Mouse (Mus musculus): ENCODE results near the gene Fam8a1. TPM values are rescaled to one million over a fixed set of nuclear protein-coding genes. Genes with fewer than 3 reads are reported as not detected.

Gene Fam8a1
- polyA plus RNA-seq, 1 experiment from 2014 or later: 22.9 TPM

GRCm38 (mm10) chr13:46644175-46644574 is 25.1 kb upstream of the Fam8a1 start:
- H3K4me3 ChIP-seq: no peak overlapping the region
- 95% methylated on average over 6 of the region's 6 CpGs for WGBS
- no peak overlapping the region for H3K4me2 ChIP-seq (replicated peaks)
- H3K9me3 ChIP-seq (replicated peaks): peaks cover 6% of the 10 kb centered on the region
- no peak overlapping the region for H3K9ac ChIP-seq
- H3K4me1 ChIP-seq: no peaks in the 10 kb centered on the region
- no peaks in the 10 kb centered on the region for H3K27me3 ChIP-seq
- no peak overlapping the region for H3K27ac ChIP-seq
- ATAC-seq (ENCODE audit: low FRiP score): no peak
- H3K36me3 ChIP-seq: no peaks in the 10 kb centered on the region

DNA sequence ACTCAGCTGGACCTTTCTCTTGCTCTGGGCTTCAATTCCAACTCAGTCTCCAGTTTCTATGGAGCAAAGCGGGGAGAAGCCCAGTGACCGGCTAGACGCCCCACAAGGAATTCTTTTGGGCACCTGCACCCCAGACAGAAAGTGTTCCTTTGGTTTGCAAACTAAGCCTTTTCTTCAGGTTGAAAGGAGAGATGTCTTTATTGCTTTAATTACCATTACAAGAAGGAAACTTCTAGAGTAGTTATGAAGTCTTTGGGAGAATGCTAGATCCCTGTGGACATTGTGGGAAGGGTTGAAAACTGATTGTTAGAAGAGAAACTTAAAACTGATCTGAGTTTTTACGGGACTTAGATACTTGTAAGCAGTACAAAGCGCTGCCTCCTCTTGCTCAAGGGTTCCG is 23.8 kb upstream of the Fam8a1 start:
- Histone ChIP-seq H3K4me1 (no peaks in the 10 kb centered on the region), H3K27me3 (no peaks in the 10 kb centered on the region), H3K36me3 (no peaks in the 10 kb centered on the region), H3K27ac (no peak overlapping the region), H3K4me3 (no peak overlapping the region), H3K4me2 (replicated peaks) (no peak overlapping the region), H3K9ac (no peak overlapping the region), H3K9me3 (replicated peaks) (peaks cover 6% of the 10 kb centered on the region)
- ATAC-seq (ENCODE audit: low FRiP score): no peak
- 74% methylated on average over 6 of the region's 6 CpGs for WGBS

DNA sequence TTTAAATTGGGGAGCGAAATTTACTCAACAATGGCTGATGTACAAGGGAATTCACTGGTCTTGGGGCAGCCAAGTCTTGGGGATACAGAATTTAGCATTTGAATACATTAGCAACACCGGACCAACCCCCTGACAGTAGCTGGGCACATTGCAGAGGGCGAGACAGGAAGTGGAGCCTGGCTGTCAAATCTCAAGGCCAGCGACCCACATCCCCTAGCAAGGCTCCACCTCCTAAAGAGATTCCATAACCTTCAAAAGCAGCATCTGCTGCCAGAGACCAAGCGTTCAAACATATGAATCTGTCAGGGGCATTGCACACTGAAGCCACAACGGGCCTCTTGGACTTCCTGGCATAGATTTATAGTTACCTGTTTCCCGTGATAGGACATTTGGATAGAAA is 17.5 kb upstream of the Fam8a1 start:
- H3K27ac ChIP-seq: no peak overlapping the region
- H3K9me3 ChIP-seq (replicated peaks): no peaks in the 10 kb centered on the region
- no peak for ATAC-seq (ENCODE audit: low FRiP score)
- no peak overlapping the region for H3K9ac ChIP-seq
- no peak overlapping the region for H3K4me2 ChIP-seq (replicated peaks)
- no peaks in the 10 kb centered on the region for H3K36me3 ChIP-seq
- H3K4me1 ChIP-seq: no peaks in the 10 kb centered on the region
- H3K27me3 ChIP-seq: no peaks in the 10 kb centered on the region
- WGBS: 86% methylated on average over 7 of the region's 7 CpGs
- no peak overlapping the region for H3K4me3 ChIP-seq

DNA sequence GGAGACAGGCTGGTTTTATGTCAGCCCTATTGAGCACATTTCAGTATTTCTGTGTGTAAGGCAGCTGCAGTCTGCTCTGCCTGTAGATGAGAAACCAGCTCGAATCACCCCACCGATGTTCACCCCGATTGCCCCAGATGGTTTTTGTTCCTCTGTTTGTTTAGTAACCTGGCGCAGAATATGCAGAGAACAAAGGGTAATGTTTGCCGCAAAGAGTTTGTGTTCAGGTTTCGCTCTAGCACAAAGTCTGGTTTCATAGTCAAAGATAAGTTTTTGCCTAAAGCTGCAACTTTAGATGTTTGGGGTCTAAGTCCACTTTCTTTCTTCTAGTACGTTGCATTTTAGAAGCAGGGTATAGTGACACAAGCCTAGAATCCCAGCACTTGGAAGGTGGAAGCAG is 16.7 kb upstream of the Fam8a1 start:
- no peak overlapping the region for H3K9ac ChIP-seq
- 88% methylated on average over 7 of the region's 7 CpGs for WGBS
- H3K27ac ChIP-seq: no peak overlapping the region
- H3K9me3 ChIP-seq (replicated peaks): no peaks in the 10 kb centered on the region
- no peak overlapping the region for H3K4me2 ChIP-seq (replicated peaks)
- H3K4me3 ChIP-seq: no peak overlapping the region
- H3K4me1 ChIP-seq: no peaks in the 10 kb centered on the region
- no peaks in the 10 kb centered on the region for H3K36me3 ChIP-seq
- H3K27me3 ChIP-seq: no peaks in the 10 kb centered on the region
- ATAC-seq (ENCODE audit: low FRiP score): no peak

DNA sequence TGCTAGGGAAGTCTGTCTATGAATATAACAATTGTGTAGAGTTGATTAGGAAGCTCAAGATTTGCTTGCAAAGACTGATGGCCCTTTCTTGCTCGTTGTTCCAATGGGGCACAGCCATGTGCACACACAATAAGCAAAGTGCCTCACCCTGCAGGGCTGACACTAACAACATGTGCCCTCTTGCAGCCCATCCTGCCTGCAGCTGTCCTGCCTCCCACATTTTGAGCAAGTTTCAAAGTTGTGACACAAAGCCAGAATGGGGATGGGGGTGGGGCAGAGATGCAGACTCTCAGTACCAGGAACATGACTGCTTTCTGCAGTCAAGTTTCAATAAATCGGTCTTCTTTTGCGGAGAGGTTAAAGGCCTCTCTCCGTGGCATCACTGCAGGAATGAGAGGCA is 15.7 kb upstream of the Fam8a1 start:
- H3K36me3 ChIP-seq: no peaks in the 10 kb centered on the region
- no peak overlapping the region for H3K9ac ChIP-seq
- no peak overlapping the region for H3K27ac ChIP-seq
- no peak for ATAC-seq (ENCODE audit: low FRiP score)
- no peaks in the 10 kb centered on the region for H3K27me3 ChIP-seq
- H3K4me3 ChIP-seq: no peak overlapping the region
- 63% methylated on average over 4 of the region's 4 CpGs for WGBS
- H3K4me1 ChIP-seq: no peaks in the 10 kb centered on the region
- H3K4me2 ChIP-seq (replicated peaks): no peak overlapping the region
- no peaks in the 10 kb centered on the region for H3K9me3 ChIP-seq (replicated peaks)

DNA sequence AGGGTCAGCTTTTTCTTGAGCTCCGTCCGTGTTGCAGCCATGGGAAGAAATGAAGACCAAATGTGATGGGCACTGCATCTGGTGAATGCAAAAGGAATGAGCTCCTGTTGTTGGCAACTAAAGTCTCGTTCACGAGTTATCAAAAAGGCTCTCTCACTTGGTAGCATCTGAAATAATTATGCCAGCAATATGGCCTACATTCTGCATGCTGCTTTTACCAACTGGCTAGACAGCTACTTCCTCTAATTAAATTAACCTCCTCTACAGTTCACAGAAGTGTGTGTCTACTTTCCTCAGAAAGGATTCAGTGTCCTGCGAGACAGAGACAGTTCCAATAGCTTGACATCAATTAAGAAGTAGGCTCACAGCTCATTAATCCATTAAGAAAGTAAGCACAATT is 14.8 kb upstream of the Fam8a1 start:
- Histone ChIP-seq H3K27me3 (no peaks in the 10 kb centered on the region), H3K36me3 (no peaks in the 10 kb centered on the region), H3K4me1 (no peaks in the 10 kb centered on the region), H3K9ac (no peak overlapping the region), H3K4me3 (no peak overlapping the region), H3K4me2 (replicated peaks) (no peak overlapping the region), H3K9me3 (replicated peaks) (no peaks in the 10 kb centered on the region), H3K27ac (no peak overlapping the region)
- 83% methylated on average over 5 of the region's 5 CpGs for WGBS
- no peak for ATAC-seq (ENCODE audit: low FRiP score)

DNA sequence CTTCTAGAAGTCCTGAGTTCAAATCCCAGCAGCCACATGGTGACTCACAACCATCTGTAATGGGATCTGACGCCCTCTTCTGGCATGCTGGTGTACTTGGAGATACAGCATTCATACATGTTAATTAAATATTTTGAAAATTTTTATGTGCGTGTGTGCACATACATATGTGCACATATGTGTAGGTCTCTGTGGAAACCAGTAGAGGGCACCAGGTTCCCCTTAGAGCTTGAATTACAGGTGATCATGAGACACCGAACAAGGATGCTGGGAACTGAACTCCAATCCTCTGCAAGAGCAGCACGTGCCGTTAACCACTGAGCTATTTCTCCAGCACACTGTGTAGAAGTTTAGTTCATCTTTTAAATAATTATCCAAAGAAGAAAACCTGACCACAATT is 10.1 kb upstream of the Fam8a1 start:
- Histone ChIP-seq H3K9me3 (replicated peaks) (no peaks in the 10 kb centered on the region), H3K27ac (no peak overlapping the region), H3K4me2 (replicated peaks) (no peak overlapping the region), H3K27me3 (no peaks in the 10 kb centered on the region), H3K4me3 (no peak overlapping the region), H3K36me3 (no peaks in the 10 kb centered on the region), H3K4me1 (no peaks in the 10 kb centered on the region), H3K9ac (no peak overlapping the region)
- ATAC-seq (ENCODE audit: low FRiP score): no peak
- WGBS: 90% methylated on average over 5 of the region's 5 CpGs

DNA sequence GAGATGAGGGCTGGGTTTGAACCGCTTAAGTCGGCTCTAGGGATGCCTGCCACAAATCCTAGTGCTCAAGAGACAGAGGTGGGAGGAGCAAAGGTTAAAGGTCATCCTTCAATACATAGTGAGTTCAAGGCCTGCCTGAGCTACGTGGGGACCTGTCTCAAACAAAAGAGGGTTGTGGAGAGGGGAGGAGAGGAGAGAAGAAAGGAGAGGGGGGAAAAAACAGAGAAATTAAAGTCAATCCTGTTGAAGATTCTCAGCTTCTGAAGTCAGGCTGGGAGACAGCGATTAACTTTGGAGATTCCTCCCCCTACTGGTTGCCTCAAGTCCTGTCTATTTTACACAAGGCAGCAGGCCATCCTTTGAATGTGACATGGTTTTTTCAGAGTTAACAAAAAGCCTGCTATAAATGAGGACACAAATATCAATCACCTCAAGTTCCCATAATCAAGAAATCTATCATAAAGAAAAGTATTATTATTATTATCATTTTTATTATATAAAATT is 5.8 kb upstream of the Fam8a1 start:
- Histone ChIP-seq H3K4me1 (peaks cover 1% of the 10 kb centered on the region; the same call in 1 of the 2 replicates), H3K4me3 (no peak overlapping the region), H3K9ac (no peak overlapping the region), H3K9me3 (replicated peaks) (no peaks in the 10 kb centered on the region), H3K27ac (no peak overlapping the region), H3K36me3 (no peaks in the 10 kb centered on the region), H3K4me2 (replicated peaks) (no peak overlapping the region), H3K27me3 (0 out of 2 replicates have a peak, but pooled peaks cover 4% of the 10 kb centered on the region)
- no peak for ATAC-seq (ENCODE audit: low FRiP score)
- WGBS: 33% methylated on average over 4 of the region's 4 CpGs

GRCm38 (mm10) chr13:46669620-46670271 is 424 bp downstream of the Fam8a1 start:
- Histone ChIP-seq H3K9me3 (replicated peaks) (no peaks in the 10 kb centered on the region), H3K4me1 (peaks cover 13% of the 10 kb centered on the region), H3K4me3 (peak overlapping the region; percentile 99), H3K27me3 (0 out of 2 replicates have a peak, but pooled peaks cover 4% of the 10 kb centered on the region), H3K36me3 (peaks cover 27% of the 10 kb centered on the region), H3K27ac (peak overlapping the region; percentile 87), H3K4me2 (replicated peaks) (peak overlapping the region; percentile 88), H3K9ac (peak overlapping the region; percentile 93)
- under 1% methylated on average over 63 of the region's 96 CpGs for WGBS
- ATAC-seq (ENCODE audit: low FRiP score): peak; percentile 78

DNA sequence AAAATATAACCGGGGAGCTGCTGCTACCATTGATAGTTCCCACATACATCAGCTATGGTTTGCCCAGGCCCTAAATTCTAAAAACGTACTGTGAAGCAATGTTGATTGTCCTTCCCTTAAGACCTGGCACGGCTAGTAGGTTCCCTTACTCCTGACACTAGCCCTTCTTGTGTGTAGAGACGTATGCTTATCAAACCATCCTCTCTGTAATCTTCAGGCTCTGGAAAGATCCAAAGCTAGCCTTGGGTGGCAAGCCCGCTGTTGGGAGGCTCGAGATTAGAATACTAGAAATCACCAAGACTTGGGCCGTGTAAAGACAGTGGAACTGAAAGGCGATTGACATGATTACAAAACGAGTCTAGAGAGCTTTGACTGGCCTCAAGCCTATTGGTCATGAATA is 1.2 kb downstream of the Fam8a1 start:
- H3K4me2 ChIP-seq (replicated peaks): peak overlapping the region; percentile 88
- peaks cover 13% of the 10 kb centered on the region for H3K4me1 ChIP-seq
- 71% methylated on average over 9 of the region's 9 CpGs for WGBS
- H3K27ac ChIP-seq: no peak overlapping the region
- peak overlapping the region; percentile 99 for H3K4me3 ChIP-seq
- no peak for ATAC-seq (ENCODE audit: low FRiP score)
- H3K27me3 ChIP-seq: 0 out of 2 replicates have a peak, but pooled peaks cover 4% of the 10 kb centered on the region
- H3K9me3 ChIP-seq (replicated peaks): no peaks in the 10 kb centered on the region
- peaks cover 34% of the 10 kb centered on the region for H3K36me3 ChIP-seq
- peak overlapping the region; percentile 93 for H3K9ac ChIP-seq

DNA sequence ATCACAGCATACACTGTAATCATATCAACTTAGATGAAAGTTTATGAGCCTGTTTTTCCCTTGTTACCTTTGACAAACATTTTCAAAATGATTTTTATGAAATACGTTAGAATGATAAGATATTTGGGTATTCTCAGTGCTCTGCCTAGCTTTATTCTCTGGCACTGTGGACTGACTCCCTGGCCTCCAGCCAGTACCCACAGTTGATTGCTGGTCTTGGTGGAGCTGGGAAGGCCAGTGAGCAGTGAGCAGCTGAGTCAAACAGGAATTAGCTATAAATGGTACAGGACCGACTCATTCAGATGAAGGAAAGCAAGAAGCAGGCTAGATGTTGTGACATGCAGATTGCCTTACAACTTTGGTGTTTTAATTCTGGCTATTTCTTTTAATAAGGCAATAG is 5.3 kb downstream of the Fam8a1 start:
- ATAC-seq (ENCODE audit: low FRiP score): no peak
- Histone ChIP-seq H3K27ac (no peak overlapping the region), H3K9ac (no peak overlapping the region), H3K36me3 (peaks cover 39% of the 10 kb centered on the region), H3K4me1 (peaks cover 8% of the 10 kb centered on the region), H3K9me3 (replicated peaks) (no peaks in the 10 kb centered on the region), H3K4me2 (replicated peaks) (no peak overlapping the region), H3K27me3 (no peaks in the 10 kb centered on the region), H3K4me3 (no peak overlapping the region)
- WGBS: 84% methylated on average over 2 of the region's 2 CpGs

DNA sequence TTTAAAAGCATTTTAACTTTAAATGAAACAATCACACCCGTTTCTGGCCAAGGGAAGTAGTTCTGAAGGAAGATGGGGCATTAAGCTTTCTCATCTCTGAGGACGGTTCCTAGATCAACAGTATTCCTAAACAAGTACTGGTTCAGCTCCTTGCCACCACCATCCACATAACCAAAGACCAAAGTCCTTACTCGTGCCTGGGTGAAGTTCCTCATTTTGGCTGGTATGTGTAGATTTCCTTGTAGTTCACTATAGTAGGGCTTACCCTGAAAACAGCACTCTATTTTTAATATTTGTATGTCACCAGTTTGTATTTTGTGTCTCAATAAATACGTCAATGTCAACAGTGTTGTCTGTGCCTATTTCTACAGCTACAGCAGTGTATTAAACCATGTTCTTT is 8.4 kb downstream of the Fam8a1 start:
- no peaks in the 10 kb centered on the region for H3K27me3 ChIP-seq
- no peak overlapping the region for H3K4me3 ChIP-seq
- ATAC-seq (ENCODE audit: low FRiP score): no peak
- H3K9me3 ChIP-seq (replicated peaks): no peaks in the 10 kb centered on the region
- no peaks in the 10 kb centered on the region for H3K4me1 ChIP-seq
- no peak overlapping the region for H3K27ac ChIP-seq
- 90% methylated on average over 4 of the region's 4 CpGs for WGBS
- no peak overlapping the region for H3K4me2 ChIP-seq (replicated peaks)
- H3K9ac ChIP-seq: no peak overlapping the region
- H3K36me3 ChIP-seq: peaks cover 39% of the 10 kb centered on the region

DNA sequence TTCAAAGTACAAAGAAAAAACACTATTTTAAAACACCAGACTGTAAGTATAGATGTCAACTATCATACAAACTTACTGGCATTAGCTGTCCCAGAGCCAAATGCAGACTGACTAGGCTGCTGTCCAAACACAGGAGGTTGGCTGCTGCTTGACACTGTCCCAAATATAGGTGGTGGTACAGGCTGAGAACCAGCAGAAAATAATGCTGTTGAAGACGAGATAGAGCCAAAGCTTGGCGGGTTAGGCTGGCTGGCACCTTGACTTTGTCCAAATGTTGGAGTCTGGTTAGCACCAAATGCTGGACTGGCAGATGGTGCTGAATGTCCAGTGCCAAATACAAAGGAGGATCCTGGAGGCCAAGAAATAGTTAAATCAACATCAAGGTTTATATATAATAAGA is 13.6 kb downstream of the Fam8a1 start:
- Histone ChIP-seq H3K4me1 (no peaks in the 10 kb centered on the region), H3K9ac (no peak overlapping the region), H3K27ac (no peak overlapping the region), H3K9me3 (replicated peaks) (no peaks in the 10 kb centered on the region), H3K4me3 (no peak overlapping the region), H3K27me3 (no peaks in the 10 kb centered on the region), H3K4me2 (replicated peaks) (no peak overlapping the region), H3K36me3 (peaks cover 51% of the 10 kb centered on the region)
- WGBS: 89% methylated on average over 2 of the region's 2 CpGs
- no peak for ATAC-seq (ENCODE audit: low FRiP score)
